Mouse (Mus musculus): ENCODE results near the gene Nup133.

The Nup133 gene

DNA sequence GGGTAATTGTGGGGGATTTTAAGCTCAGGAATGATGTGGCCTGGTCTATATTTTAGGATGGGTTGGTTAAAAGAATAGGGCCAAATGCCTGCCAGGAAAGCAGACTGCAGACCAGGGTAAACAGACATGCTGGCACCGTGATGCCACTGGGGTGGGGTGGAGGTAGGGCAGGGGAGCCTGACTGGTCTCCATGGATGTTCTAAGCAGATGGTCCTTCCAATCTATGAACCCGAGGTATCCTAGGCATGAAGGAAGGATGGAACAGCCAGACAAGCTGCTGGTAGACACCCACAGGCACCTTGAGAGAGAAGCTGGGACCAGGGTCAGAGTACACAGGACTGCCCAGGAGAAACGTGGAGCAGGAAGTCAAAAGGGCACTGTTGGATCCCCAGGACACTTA lies 101.5 kb downstream of the Nup133 start:
- no peak for DNase-seq (ENCODE audit: low read depth, low spot score)
